ENCODE assay signal across 11 mouse cellular contexts in the genomic region with DNA sequence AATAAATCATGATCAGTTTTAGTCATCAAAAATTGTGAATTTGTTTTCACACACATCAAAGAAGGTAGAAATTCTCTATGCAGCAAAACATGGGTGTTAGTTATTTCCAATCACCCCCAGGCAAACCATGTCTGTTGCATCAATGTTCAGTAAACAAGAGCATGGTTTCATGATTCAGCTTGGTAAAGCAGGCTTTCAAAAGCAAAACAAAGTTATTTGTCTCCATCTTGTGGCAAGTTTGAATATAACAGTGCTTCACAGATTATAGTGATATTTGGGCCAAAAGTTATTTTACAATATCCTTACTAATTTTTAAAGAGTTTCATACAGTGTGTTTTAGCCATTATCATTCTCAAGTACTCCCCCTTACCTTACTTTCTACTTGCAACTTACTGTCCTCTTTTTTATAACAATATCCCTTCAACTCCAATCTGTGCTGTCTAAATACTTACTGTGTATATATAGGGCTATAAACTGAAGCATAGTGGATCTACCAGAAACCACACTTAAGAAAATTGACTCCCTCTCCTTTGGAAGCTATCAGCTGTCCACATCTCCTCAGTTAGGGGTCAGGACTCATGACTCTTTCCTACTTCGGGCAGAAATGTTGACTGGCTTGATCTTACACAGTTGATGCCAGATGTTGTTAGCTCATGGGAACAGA.
DNase-seq lines count a peak whose midpoint lies in the region; ATAC-seq and TF ChIP-seq lines count a peak whose summit lies in the region.
"Had no signal": no experiment of that assay in that cellular context is flagged by ENCODE, and none has a peak within 500 bp of the region (broad histone marks: within the 10 kb centered on the region; RNA-seq: fewer than 3 reads in every experiment).

No protein-coding gene starts in this region.

- no peak overlapping the region for H3K27ac ChIP-seq in heart, adult 2 months
- no peak overlapping the region for H3K27ac ChIP-seq in midbrain, embryonic 12.5 days (replicated peaks)
- H3K27ac ChIP-seq: liver, embryonic 13.5 days had no signal

- H3K4me1 ChIP-seq in heart, adult 2 months (ENCODE audit: control insufficient read depth, insufficient read depth, low read length): no peaks in the 10 kb centered on the region
- no peaks in the 10 kb centered on the region for H3K4me1 ChIP-seq in E14TG2a.4 (replicated peaks; ENCODE audit: low read depth, low read length)
- no peaks in the 10 kb centered on the region for H3K4me1 ChIP-seq in midbrain, embryonic 12.5 days
- H3K4me1 ChIP-seq: liver, embryonic 13.5 days had no signal

- no peaks in the 10 kb centered on the region for H3K9me3 ChIP-seq in E14TG2a.4 (ENCODE audit: low read length)
- H3K9me3 ChIP-seq in midbrain, embryonic 12.5 days: no peaks in the 10 kb centered on the region
- H3K9me3 ChIP-seq: liver, embryonic 13.5 days had no signal

- no peaks in the 10 kb centered on the region for H3K36me3 ChIP-seq in heart, adult 2 months (ENCODE audit: control insufficient read depth, insufficient read depth, low read length)
- no peaks in the 10 kb centered on the region for H3K36me3 ChIP-seq in E14TG2a.4 (ENCODE audit: insufficient read depth, low read length)
- no peaks in the 10 kb centered on the region for H3K36me3 ChIP-seq in midbrain, embryonic 12.5 days
- H3K36me3 ChIP-seq: liver, embryonic 13.5 days had no signal

- WGBS in heart, adult 2 months: 31% methylated on average over 1 of the region's 1 CpGs
- 73% methylated on average over 1 of the region's 1 CpGs for WGBS in midbrain, embryonic 12.5 days

- H3K4me2 ChIP-seq in midbrain, embryonic 12.5 days (replicated peaks): no peak overlapping the region
- H3K4me2 ChIP-seq: liver, embryonic 13.5 days had no signal

- no peak overlapping the region for H3K9ac ChIP-seq in heart, adult 2 months (ENCODE audit: low read depth, low read length)
- no peak overlapping the region for H3K9ac ChIP-seq in midbrain, embryonic 12.5 days (replicated peaks)
- H3K9ac ChIP-seq: liver, embryonic 13.5 days had no signal

- peak; percentile 38; the same call in 1 of the 2 replicates for ATAC-seq in midbrain, embryonic 12.5 days (ENCODE audit: low FRiP score, low read depth)

- DNase-seq in heart, adult 2 months: no peak
- DNase-seq in heart, postnatal 36 days: no peak
- peak; percentile 42 for DNase-seq in embryo, embryonic 11 days
- DNase-seq in urinary bladder, adult 2 months (ENCODE audit: low spot score): no peak
- DNase-seq in right cerebral cortex, postnatal 14 days: no peak
- no peak for DNase-seq in thymus, postnatal 25 days
- DNase-seq: cerebellum, adult 18-20 months; liver, embryonic 13.5 days; thymus, postnatal 4 days had no signal

- intact Hi-C loops in heart, adult 2 months (cut with DNase I): no loop called here
- intact Hi-C loops in heart, postnatal 36 days (cut with DNase I): no loop called here

- no peak for TF ChIP-seq POLR2A in heart, adult 2 months (IDR thresholded peaks at IDR 0.05; ENCODE audit: insufficient read depth, low read depth, low read length)

- H3K79me2 ChIP-seq in heart, adult 2 months (replicated peaks; ENCODE audit: control insufficient read depth, insufficient read depth, low read length): no peaks in the 10 kb centered on the region

- no peaks in the 10 kb centered on the region for H3K27me3 ChIP-seq in heart, adult 2 months (ENCODE audit: control insufficient read depth, insufficient read depth, low read length)
- no peaks in the 10 kb centered on the region for H3K27me3 ChIP-seq in E14TG2a.4 (ENCODE audit: insufficient read depth, low read length)
- H3K27me3 ChIP-seq in midbrain, embryonic 12.5 days: no peaks in the 10 kb centered on the region
- H3K27me3 ChIP-seq: liver, embryonic 13.5 days had no signal

- no peak for TF ChIP-seq EP300 in heart, adult 2 months (IDR thresholded peaks at IDR 0.05; ENCODE audit: insufficient read depth, low read depth, low read length)

- TF ChIP-seq CTCF in heart, adult 2 months (IDR thresholded peaks at IDR 0.05): peak; percentile 49
- TF ChIP-seq CTCF in E14TG2a.4 (conservative IDR thresholded peaks at IDR 0.05; ENCODE audit: low read length): peak; percentile 49

- no peak overlapping the region for H3K4me3 ChIP-seq in heart, adult 2 months
- no peak overlapping the region for H3K4me3 ChIP-seq in E14TG2a.4 (replicated peaks; ENCODE audit: low read length)
- H3K4me3 ChIP-seq in midbrain, embryonic 12.5 days: no peak overlapping the region
- H3K4me3 ChIP-seq: liver, embryonic 13.5 days had no signal
